Comparison of ENCODE assay signal across 8 mouse cellular contexts in genomic region chr2:179681386-179681785, GRCm38 (mm10).
DNase-seq lines count a peak whose midpoint lies in the region; ATAC-seq and TF ChIP-seq lines count a peak whose summit lies in the region.

No protein-coding gene starts in this region.

- H3K79me2 ChIP-seq in heart, adult 2 months (replicated peaks; ENCODE audit: control insufficient read depth, insufficient read depth, low read length): no peaks in the 10 kb centered on the region

- no peak overlapping the region for H3K4me2 ChIP-seq in intestine, embryonic 15.5 days (replicated peaks)

- no peak for TF ChIP-seq EP300 in heart, adult 2 months (IDR thresholded peaks at IDR 0.05; ENCODE audit: insufficient read depth, low read depth, low read length)

- H3K9me3 ChIP-seq in heart, embryonic 10.5 days: no peaks in the 10 kb centered on the region
- H3K9me3 ChIP-seq in intestine, embryonic 15.5 days: no peaks in the 10 kb centered on the region

- no peak overlapping the region for H3K9ac ChIP-seq in heart, adult 2 months (ENCODE audit: low read depth, low read length)
- no peak overlapping the region for H3K9ac ChIP-seq in intestine, embryonic 15.5 days

- no peak overlapping the region for H3K27ac ChIP-seq in heart, adult 2 months
- H3K27ac ChIP-seq in heart, embryonic 10.5 days: no peak overlapping the region
- H3K27ac ChIP-seq in intestine, embryonic 15.5 days: no peak overlapping the region

- peak in 1 of 2 experiments; percentile 29 for DNase-seq in heart, adult 2 months
- DNase-seq in heart, embryonic 10.5 days (ENCODE audit: low spot score): no peak
- DNase-seq in right cerebral cortex, adult 18-20 months: peak; percentile 18
- DNase-seq in right cerebral cortex, postnatal 36 days (ENCODE audit: low spot score in 2 of 2): no peak
- DNase-seq in lung, postnatal 36 days: peak; percentile 26
- DNase-seq in adipocyte (ENCODE audit: low spot score): no peak

- no peaks in the 10 kb centered on the region for H3K4me1 ChIP-seq in heart, adult 2 months (ENCODE audit: control insufficient read depth, insufficient read depth, low read length)
- no peaks in the 10 kb centered on the region for H3K4me1 ChIP-seq in heart, embryonic 10.5 days
- no peaks in the 10 kb centered on the region for H3K4me1 ChIP-seq in intestine, embryonic 15.5 days (replicated peaks)

- no peak overlapping the region for H3K4me3 ChIP-seq in heart, adult 2 months
- no peak overlapping the region for H3K4me3 ChIP-seq in heart, embryonic 10.5 days
- H3K4me3 ChIP-seq in intestine, embryonic 15.5 days (replicated peaks): no peak overlapping the region

- no peak for TF ChIP-seq POLR2A in heart, adult 2 months (IDR thresholded peaks at IDR 0.05; ENCODE audit: insufficient read depth, low read depth, low read length)

- no peaks in the 10 kb centered on the region for H3K36me3 ChIP-seq in heart, adult 2 months (ENCODE audit: control insufficient read depth, insufficient read depth, low read length)
- no peaks in the 10 kb centered on the region for H3K36me3 ChIP-seq in heart, embryonic 10.5 days
- H3K36me3 ChIP-seq in intestine, embryonic 15.5 days: no peaks in the 10 kb centered on the region

- WGBS in heart, adult 2 months: 85% methylated on average over 1 of the region's 1 CpGs
- 88% methylated on average over 1 of the region's 1 CpGs for WGBS in heart, embryonic 10.5 days
- 87% methylated on average over 1 of the region's 1 CpGs for WGBS in intestine, embryonic 15.5 days

- intact Hi-C loops in heart, adult 2 months (cut with DNase I): loop anchor here (2.0 kb wide), 1 partner anchor 193 kb away; no protein-coding TSS in a partner anchor

- TF ChIP-seq CTCF in heart, adult 2 months (IDR thresholded peaks at IDR 0.05): peak; percentile 84

- ATAC-seq in common myeloid progenitor, adult 5-6 weeks (replicated peaks; ENCODE audit: low read depth, poor library complexity, severe bottlenecking): peak; percentile 78; the same call in 1 of the 2 replicates
- ATAC-seq in intestine, embryonic 15.5 days: no peak

- H3K27me3 ChIP-seq in heart, adult 2 months (ENCODE audit: control insufficient read depth, insufficient read depth, low read length): no peaks in the 10 kb centered on the region
- peaks cover 18% of the 10 kb centered on the region; the same call in 1 of the 2 replicates for H3K27me3 ChIP-seq in heart, embryonic 10.5 days (ENCODE audit: insufficient read depth, poor library complexity, severe bottlenecking)
- H3K27me3 ChIP-seq in intestine, embryonic 15.5 days (replicated peaks): no peaks in the 10 kb centered on the region

Comparison
In these comparisons a context has a peak if more than half of its experiments do, and no peak if none do; other contexts are left out.
1. DNase-seq: peak in right cerebral cortex, adult 18-20 months (single experiment) and lung, postnatal 36 days (single experiment); none in heart, embryonic 10.5 days (single experiment), right cerebral cortex, postnatal 36 days (0 of 2) and adipocyte (single experiment).